In the genomic region with DNA sequence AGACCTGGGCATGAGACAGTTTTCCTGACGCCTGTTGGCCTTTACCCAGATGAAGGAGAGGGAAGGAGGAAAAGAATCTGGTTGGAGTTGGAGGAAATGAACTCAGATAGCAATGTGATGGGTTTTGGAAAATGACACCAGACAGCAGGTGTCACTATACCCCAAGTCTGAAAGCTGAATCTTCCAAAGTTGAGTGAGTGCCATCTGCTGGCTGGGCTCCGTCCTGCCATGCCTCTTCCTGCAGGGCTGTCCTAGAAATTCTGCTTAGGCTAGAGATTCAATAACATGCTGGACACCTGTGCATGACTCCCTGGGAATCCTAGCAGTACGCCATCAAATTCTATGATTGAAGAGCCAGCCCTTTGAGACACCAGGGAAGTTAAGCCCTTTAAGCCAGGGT, we compare ENCODE assay signal across 8 mouse cellular contexts. TPM values are rescaled to one million over a fixed set of nuclear protein-coding genes. Genes with fewer than 3 reads are reported as not detected.
DNase-seq lines count a peak whose midpoint lies in the region; ATAC-seq and TF ChIP-seq lines count a peak whose summit lies in the region.

No protein-coding gene starts in this region.

- H3K9ac ChIP-seq in heart, adult 2 months (ENCODE audit: low read depth, low read length) = no peak overlapping the region
- H3K9ac ChIP-seq in kidney, embryonic 16.5 days (replicated peaks; ENCODE audit: low read length) = no peak overlapping the region
- no peak overlapping the region for H3K9ac ChIP-seq in liver, embryonic 11.5 days (ENCODE audit: low read depth, low read length)
- no peak overlapping the region for H3K9ac ChIP-seq in stomach, embryonic 14.5 days (replicated peaks; ENCODE audit: low read depth, low read length)

- TF ChIP-seq CTCF in heart, adult 2 months (IDR thresholded peaks at IDR 0.05) = peak; percentile 98

- DNase-seq in 416B (ENCODE audit: low read depth) = peak; percentile 86
- DNase-seq in adrenal gland, postnatal 10 days = peak; percentile 89
- DNase-seq in embryonic facial prominence, embryonic 10.5 days (ENCODE audit: low spot score) = peak; percentile 74
- DNase-seq in heart, adult 2 months = peak; percentile 73 to 77
- peak; percentile 55 for DNase-seq in liver, embryonic 11.5 days (ENCODE audit: low spot score)
- DNase-seq in naive thymus-derived CD4-positive, alpha-beta T cell, adult 2 months (ENCODE audit: low read depth) = peak; percentile 45

- TF ChIP-seq EP300 in heart, adult 2 months (IDR thresholded peaks at IDR 0.05; ENCODE audit: insufficient read depth, low read depth, low read length) = peak; percentile 96

- no peaks in the 10 kb centered on the region for H3K36me3 ChIP-seq in embryonic facial prominence, embryonic 10.5 days (replicated peaks)
- no peaks in the 10 kb centered on the region for H3K36me3 ChIP-seq in heart, adult 2 months (ENCODE audit: control insufficient read depth, insufficient read depth, low read length)
- no peaks in the 10 kb centered on the region for H3K36me3 ChIP-seq in kidney, embryonic 16.5 days (ENCODE audit: insufficient read depth, low read length)
- H3K36me3 ChIP-seq in liver, embryonic 11.5 days (ENCODE audit: control insufficient read depth, insufficient read depth, low read length) = no peaks in the 10 kb centered on the region
- no peaks in the 10 kb centered on the region for H3K36me3 ChIP-seq in stomach, embryonic 14.5 days (ENCODE audit: control insufficient read depth, insufficient read depth, low read length)

- no peaks in the 10 kb centered on the region for H3K4me1 ChIP-seq in embryonic facial prominence, embryonic 10.5 days
- no peaks in the 10 kb centered on the region; the same call in 1 of the 2 replicates for H3K4me1 ChIP-seq in heart, adult 2 months (ENCODE audit: control insufficient read depth, insufficient read depth, low read length)
- H3K4me1 ChIP-seq in kidney, embryonic 16.5 days (ENCODE audit: insufficient read depth, low read length) = no peaks in the 10 kb centered on the region
- no peaks in the 10 kb centered on the region for H3K4me1 ChIP-seq in liver, embryonic 11.5 days (replicated peaks; ENCODE audit: control insufficient read depth, insufficient read depth, low read length)
- H3K4me1 ChIP-seq in stomach, embryonic 14.5 days (ENCODE audit: control insufficient read depth, insufficient read depth, low read length) = no peaks in the 10 kb centered on the region

- H3K4me3 ChIP-seq in embryonic facial prominence, embryonic 10.5 days = no peak overlapping the region
- H3K4me3 ChIP-seq in heart, adult 2 months = no peak overlapping the region
- no peak overlapping the region for H3K4me3 ChIP-seq in kidney, embryonic 16.5 days (ENCODE audit: low read length)
- no peak overlapping the region for H3K4me3 ChIP-seq in liver, embryonic 11.5 days (ENCODE audit: low read depth, low read length)
- no peak overlapping the region for H3K4me3 ChIP-seq in stomach, embryonic 14.5 days (ENCODE audit: low read depth, low read length)

- H3K27me3 ChIP-seq in embryonic facial prominence, embryonic 10.5 days (replicated peaks; ENCODE audit: low read depth, poor library complexity, severe bottlenecking) = no peaks in the 10 kb centered on the region
- no peaks in the 10 kb centered on the region for H3K27me3 ChIP-seq in heart, adult 2 months (ENCODE audit: control insufficient read depth, insufficient read depth, low read length)
- H3K27me3 ChIP-seq in kidney, embryonic 16.5 days (ENCODE audit: insufficient read depth, low read length) = no peaks in the 10 kb centered on the region
- no peaks in the 10 kb centered on the region for H3K27me3 ChIP-seq in liver, embryonic 11.5 days (replicated peaks; ENCODE audit: control insufficient read depth, insufficient read depth, low read length)
- H3K27me3 ChIP-seq in stomach, embryonic 14.5 days (ENCODE audit: control insufficient read depth, insufficient read depth, low read length) = no peaks in the 10 kb centered on the region

- TF ChIP-seq POLR2A in heart, adult 2 months (IDR thresholded peaks at IDR 0.05; ENCODE audit: insufficient read depth, low read depth, low read length) = no peak

- no peaks in the 10 kb centered on the region for H3K79me2 ChIP-seq in heart, adult 2 months (replicated peaks; ENCODE audit: control insufficient read depth, insufficient read depth, low read length)

- peak; percentile 54 for ATAC-seq in kidney, embryonic 16.5 days (ENCODE audit: low FRiP score, low TSS enrichment)
- ATAC-seq in liver, embryonic 11.5 days (replicated peaks; ENCODE audit: low FRiP score) = peak; percentile 65
- peak; percentile 46; the same call in 1 of the 2 replicates for ATAC-seq in stomach, embryonic 14.5 days (ENCODE audit: insufficient number of reproducible peaks, insufficient read depth, low FRiP score, low read depth)

- H3K9me3 ChIP-seq in embryonic facial prominence, embryonic 10.5 days = no peaks in the 10 kb centered on the region
- no peaks in the 10 kb centered on the region for H3K9me3 ChIP-seq in kidney, embryonic 16.5 days (ENCODE audit: low read length)
- no peaks in the 10 kb centered on the region for H3K9me3 ChIP-seq in liver, embryonic 11.5 days (ENCODE audit: control insufficient read depth, low read length)
- no peaks in the 10 kb centered on the region; the same call in 1 of the 2 replicates for H3K9me3 ChIP-seq in stomach, embryonic 14.5 days (ENCODE audit: control insufficient read depth, low read depth, low read length)

- H3K27ac ChIP-seq in embryonic facial prominence, embryonic 10.5 days (replicated peaks) = no peak overlapping the region
- H3K27ac ChIP-seq in heart, adult 2 months = no peak overlapping the region
- H3K27ac ChIP-seq in kidney, embryonic 16.5 days (ENCODE audit: low read length) = no peak overlapping the region
- no peak overlapping the region for H3K27ac ChIP-seq in liver, embryonic 11.5 days (ENCODE audit: low read depth, low read length)
- no peak overlapping the region for H3K27ac ChIP-seq in stomach, embryonic 14.5 days (ENCODE audit: low read length)

- intact Hi-C loops in heart, adult 2 months (cut with DNase I) = loop anchor here (1.0 kb wide), 1 partner anchor 207 kb away; no protein-coding TSS in a partner anchor

- H3K4me2 ChIP-seq in kidney, embryonic 16.5 days (replicated peaks; ENCODE audit: low read depth, low read length) = no peak overlapping the region
- H3K4me2 ChIP-seq in liver, embryonic 11.5 days = no peak overlapping the region
- no peak overlapping the region for H3K4me2 ChIP-seq in stomach, embryonic 14.5 days (replicated peaks; ENCODE audit: low read depth, low read length)

- 13% methylated on average over 3 of the region's 3 CpGs for WGBS in embryonic facial prominence, embryonic 10.5 days
- WGBS in heart, adult 2 months = 10% methylated on average over 3 of the region's 3 CpGs
- 9% methylated on average over 3 of the region's 3 CpGs for WGBS in kidney, embryonic 16.5 days
- WGBS in liver, embryonic 11.5 days = 23% methylated on average over 3 of the region's 3 CpGs
- WGBS in stomach, embryonic 14.5 days = 13% methylated on average over 3 of the region's 3 CpGs

RNA-seq across cellular contexts. Expression of a gene that starts 11.9 kb away (rescaled TPM):
- total RNA-seq in adrenal gland, postnatal 10 days (2021) = 10 to 100 TPM; 16.0 to 17.9 TPM
- polyA plus RNA-seq in embryonic facial prominence, embryonic 10.5 days (2016; fragmentation: Nextera tagmentation; extraction: Ambion mirVana) = 5.5 and 6.0 TPM in 2 replicates
- 10 to 100 TPM; 11.1 to 18.0 TPM for total RNA-seq in heart, adult 2 months (2021)
- polyA plus RNA-seq in heart, adult 2 months (2012; rRNA removed) = 15.4 and 34.0 TPM in 2 replicates
- polyA plus RNA-seq in kidney, embryonic 16.5 days (2015; fragmentation: Nextera tagmentation; extraction: Ambion mirVana) = 10.8 and 13.1 TPM in 2 replicates
- 5.5 and 5.7 TPM in 2 replicates for polyA plus RNA-seq in liver, embryonic 11.5 days (2014; fragmentation: Nextera tagmentation; extraction: Ambion mirVana)
- 46.6 and 48.6 TPM in 2 replicates for polyA plus RNA-seq in stomach, embryonic 14.5 days (2014; fragmentation: Nextera tagmentation; extraction: Ambion mirVana)

RNA-seq across cellular contexts. Expression of a gene that starts 42.7 kb away (rescaled TPM):
- 10 to 100 TPM; 14.5 to 20.1 TPM for total RNA-seq in adrenal gland, postnatal 10 days (2021)
- polyA plus RNA-seq in embryonic facial prominence, embryonic 10.5 days (2016; fragmentation: Nextera tagmentation; extraction: Ambion mirVana) = 6.5 and 8.9 TPM in 2 replicates
- total RNA-seq in heart, adult 2 months (2021) = 10 to 100 TPM; 22.0 to 24.0 TPM
- 10.7 and 11.5 TPM in 2 replicates for polyA plus RNA-seq in heart, adult 2 months (2012; rRNA removed)
- 18.0 and 24.1 TPM in 2 replicates for polyA plus RNA-seq in kidney, embryonic 16.5 days (2015; fragmentation: Nextera tagmentation; extraction: Ambion mirVana)
- polyA plus RNA-seq in liver, embryonic 11.5 days (2014; fragmentation: Nextera tagmentation; extraction: Ambion mirVana) = 8.6 and 8.8 TPM in 2 replicates
- polyA plus RNA-seq in stomach, embryonic 14.5 days (2014; fragmentation: Nextera tagmentation; extraction: Ambion mirVana) = 17.2 TPM in 2 replicates
